Mouse (Mus musculus): ENCODE measurements around the gene 2310039H08Rik.

Gene 2310039H08Rik

DNA sequence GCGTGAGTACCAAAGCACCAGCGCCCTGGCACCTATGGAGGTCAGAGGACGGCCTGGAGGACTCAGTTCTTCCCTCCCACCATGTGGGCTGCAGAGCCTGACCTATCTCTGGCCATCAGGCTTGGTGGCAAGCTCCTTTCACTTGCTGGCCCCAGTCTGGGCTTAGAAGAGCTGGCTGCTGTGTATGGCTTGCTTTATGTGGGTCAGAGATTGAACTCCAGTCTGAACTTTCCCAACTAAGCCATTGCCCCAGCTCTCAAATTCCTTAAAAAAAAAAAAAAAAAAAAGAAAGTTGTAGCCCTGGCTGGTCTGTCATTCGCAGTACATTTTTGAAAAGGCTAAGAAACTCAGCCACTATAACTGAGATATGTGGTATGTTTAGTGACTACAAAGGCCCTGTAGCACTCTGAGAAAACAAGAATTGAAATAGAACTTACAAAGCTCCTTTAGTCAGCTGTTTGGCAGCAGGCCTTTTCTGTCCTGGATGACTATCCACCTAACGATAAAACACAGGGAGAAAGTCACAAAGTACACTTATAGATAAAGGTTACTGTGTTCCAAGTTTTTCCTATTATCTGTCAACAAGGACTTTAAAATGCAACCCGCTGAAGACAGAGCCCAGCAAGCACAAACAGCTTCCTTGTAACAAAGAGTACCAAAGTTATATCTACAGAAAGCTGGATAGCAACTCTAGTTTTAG is 36.8 kb downstream of the 2310039H08Rik start:
- in situ Hi-C loops (cut with MseI, MboI) = no loop called here

DNA sequence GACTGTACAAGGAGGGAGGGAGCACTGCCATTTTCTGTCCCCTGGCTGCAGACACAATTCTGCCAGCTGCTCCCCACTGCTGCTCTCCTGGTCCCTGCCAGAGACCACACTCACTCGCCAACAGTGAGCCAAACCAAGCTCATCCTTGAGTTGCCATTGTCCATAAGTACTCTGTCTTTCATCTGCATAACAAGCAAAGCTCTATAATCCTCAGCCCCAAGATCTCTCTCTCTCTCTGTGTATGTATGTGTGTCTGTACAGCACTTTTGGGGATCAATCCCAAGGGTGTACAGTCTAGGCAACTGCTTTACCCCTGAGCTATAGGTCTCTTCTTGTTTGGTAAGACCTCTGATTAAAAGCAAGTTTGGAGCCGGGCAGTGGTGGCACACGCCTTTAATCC is 38.2 kb downstream of the 2310039H08Rik start:
- in situ Hi-C loops (cut with MseI, MboI) = no loop called here

- in situ Hi-C loops (cut with MseI, MboI) = no loop called here
Observed at GRCm38 (mm10) chr17:46812442-46812841, 40.0 kb downstream of the 2310039H08Rik start.

DNA sequence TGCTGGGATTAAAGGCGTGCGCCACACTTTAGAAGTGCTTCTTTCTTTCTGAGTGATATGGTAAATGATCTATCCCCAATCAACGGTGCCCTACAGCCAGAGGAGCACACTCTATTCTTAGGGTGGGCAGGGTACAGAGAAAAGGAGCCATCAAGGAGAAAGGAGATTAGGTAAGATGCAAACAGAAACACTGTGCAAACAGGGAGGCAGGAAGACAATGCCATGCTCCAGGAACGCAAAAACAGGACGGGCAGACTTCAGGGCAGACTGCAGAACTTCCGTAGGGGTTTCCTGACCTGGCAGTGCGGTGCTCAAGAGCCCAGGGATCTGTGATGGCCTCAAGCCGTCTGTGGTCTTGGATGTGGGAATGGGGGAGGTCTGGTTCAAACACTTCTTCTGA is 41.2 kb downstream of the 2310039H08Rik start:
- in situ Hi-C loops (cut with MseI, MboI) = no loop called here

DNA sequence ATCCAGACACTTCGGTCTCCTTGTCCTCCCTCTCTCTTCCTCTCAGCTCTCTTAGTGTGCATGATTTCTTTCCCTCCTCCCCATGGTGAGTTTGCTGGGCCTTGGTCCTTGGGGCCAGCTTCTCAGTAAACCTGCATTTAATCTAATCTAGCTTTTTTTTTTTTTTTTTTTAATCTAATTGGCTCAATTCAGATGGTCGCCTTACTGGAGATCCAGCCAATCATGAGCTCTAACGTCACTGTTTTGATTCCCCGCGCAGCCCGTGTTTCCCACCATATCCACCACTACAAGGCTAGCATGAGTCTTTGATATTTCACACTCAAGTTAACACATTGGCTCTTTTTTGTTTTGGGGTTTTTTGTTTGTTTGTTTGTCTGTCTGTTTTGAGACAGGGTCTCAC is 42.1 kb downstream of the 2310039H08Rik start:
- in situ Hi-C loops (cut with MseI, MboI) = no loop called here

DNA sequence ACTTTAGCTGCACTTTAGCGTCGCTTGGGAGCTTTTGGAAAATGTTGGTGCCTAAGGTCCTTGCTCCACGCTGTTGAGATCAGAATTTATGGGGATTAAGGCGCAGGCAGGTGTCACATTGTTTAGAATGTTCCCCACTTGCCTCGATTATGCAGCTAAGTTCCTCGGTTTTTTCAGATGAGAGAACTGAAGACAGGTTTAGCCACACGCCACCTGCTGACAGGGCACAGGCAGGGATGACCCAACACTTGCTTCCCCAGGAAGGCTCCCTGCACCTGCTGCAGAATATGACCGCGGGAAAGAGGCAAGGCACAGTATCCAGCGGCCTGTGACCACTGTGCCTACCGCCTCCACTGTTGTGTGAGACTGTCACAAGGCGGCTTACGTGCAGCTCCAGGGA is 43.9 kb downstream of the 2310039H08Rik start:
- in situ Hi-C loops (cut with MseI, MboI) = no loop called here

DNA sequence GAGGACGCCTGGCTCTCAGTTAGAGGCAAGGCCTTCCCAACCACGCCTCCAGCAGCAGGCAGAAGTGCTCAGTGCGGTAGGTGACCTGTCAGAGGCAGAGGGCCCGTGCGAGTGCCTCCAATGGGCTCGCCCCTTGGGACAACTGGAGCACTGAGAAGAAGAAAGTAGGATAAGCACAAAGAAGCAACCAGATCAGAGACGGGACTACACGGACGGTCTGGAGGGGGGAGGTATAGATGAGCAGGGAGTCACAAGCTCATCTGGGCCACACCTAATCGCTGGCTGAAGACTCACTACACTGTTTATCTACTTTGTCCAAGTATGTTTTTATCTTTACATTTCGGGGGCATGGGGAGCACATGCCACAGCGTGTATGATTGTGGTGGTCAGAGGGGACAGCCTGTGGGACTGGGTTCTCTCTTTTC is 45.3 kb downstream of the 2310039H08Rik start:
- in situ Hi-C loops (cut with MseI, MboI) = no loop called here

- in situ Hi-C loops (cut with MseI, MboI) = no loop called here
Observed at GRCm38 (mm10) chr17:46820628-46821027, 48.2 kb downstream of the 2310039H08Rik start.
